Mouse (Mus musculus) liver, embryonic 13.5 days (tissue): ENCODE data around the gene Hmga1. TPM values are rescaled to one million over a fixed set of nuclear protein-coding genes. Genes with fewer than 3 reads are reported as not detected.

Source experiments
- ATAC-seq: fragments of 200-750 bp; cut with Nextera tagmentation; 2 replicates; pipeline ENCODE4 v1.8.0; 2017; ENCODE audit warnings: low read depth, mild to moderate bottlenecking, moderate number of reproducible peaks, moderate library complexity
- DNase-seq: peaks from one replicate; pipeline ENCODE4 v3.0.0; 2022
- H3K27ac ChIP-seq: fragments of 300-500 bp; sonication (generic); 2 replicates; pipeline ENCODE4 v1.5.1; 2015; ENCODE audit warnings: moderate library complexity, mild to moderate bottlenecking, inconsistent platforms
- H3K27me3 ChIP-seq: fragments of 300-500 bp; sonication (generic); 2 replicates; pipeline ENCODE4 v1.6.1; 2015; ENCODE audit warnings: mild to moderate bottlenecking, inconsistent platforms
- H3K36me3 ChIP-seq: fragments of 300-500 bp; sonication (generic); 2 replicates; pipeline ENCODE4 v1.6.1; 2015; ENCODE audit warnings: mild to moderate bottlenecking, inconsistent platforms
- H3K4me1 ChIP-seq: fragments of 300-500 bp; sonication (generic); replicated peaks from 2 replicates; pipeline ENCODE4 v1.6.1; 2015; ENCODE audit warnings: inconsistent platforms
- H3K4me2 ChIP-seq: fragments of 300-500 bp; sonication (generic); 2 replicates; pipeline ENCODE4 v1.6.1; 2015; ENCODE audit warnings: inconsistent platforms, mild to moderate bottlenecking, moderate library complexity
- H3K4me3 ChIP-seq: fragments of 300-500 bp; sonication (generic); replicated peaks from 2 replicates; pipeline ENCODE4 v1.5.1; 2015; ENCODE audit warnings: mild to moderate bottlenecking, inconsistent platforms
- H3K9ac ChIP-seq: fragments of 300-500 bp; sonication (generic); 2 replicates; pipeline ENCODE4 v1.6.1; 2015; ENCODE audit warnings: mild to moderate bottlenecking, inconsistent platforms
- H3K9me3 ChIP-seq: fragments of 300-500 bp; sonication (generic); replicated peaks from 2 replicates; pipeline ENCODE4 v1.6.1; 2016; ENCODE audit warnings: inconsistent platforms
- WGBS: fragments of 180-500 bp; shearing (Covaris S2); methylation state at CpG from one replicate; pipeline ENCODE4 v1.1.7; 2015; ENCODE audit not compliant: insufficient replicate concordance; 5-methylcytosine and 5-hydroxymethylcytosine counted together
- polyA plus RNA-seq: library from polyadenylated mRNA; unstranded; fragments of >200 nt; fragmentation: Nextera tagmentation; extraction: Ambion mirVana; gene quantifications from 2 replicates; pipeline ENCODE4 v1.2.1, GENCODE M21; 2015

Hmga1 gene
- polyA plus RNA-seq, 1 experiment from 2014 or later = 226 TPM

GRCm38 (mm10) chr17:27563771-27564244, 7.5 kb downstream of the Hmga1 start:
- H3K4me3 ChIP-seq = peak overlapping the region; percentile 70; the same call in 1 of the 2 replicates
- H3K4me2 ChIP-seq = peak overlapping the region; percentile 99
- no peak overlapping the region for H3K9ac ChIP-seq
- no peaks in the 10 kb centered on the region; the same call in 1 of the 2 replicates for H3K27me3 ChIP-seq
- no peaks in the 10 kb centered on the region for H3K9me3 ChIP-seq
- H3K27ac ChIP-seq = peak overlapping the region; percentile 79; the same call in 1 of the 2 replicates
- H3K36me3 ChIP-seq = peaks cover 37% of the 10 kb centered on the region
- ATAC-seq (no peak), DNase-seq (no peak)
- H3K4me1 ChIP-seq = peaks cover 74% of the 10 kb centered on the region
- 47% methylated on average over 7 of the region's 7 CpGs for WGBS

DNA sequence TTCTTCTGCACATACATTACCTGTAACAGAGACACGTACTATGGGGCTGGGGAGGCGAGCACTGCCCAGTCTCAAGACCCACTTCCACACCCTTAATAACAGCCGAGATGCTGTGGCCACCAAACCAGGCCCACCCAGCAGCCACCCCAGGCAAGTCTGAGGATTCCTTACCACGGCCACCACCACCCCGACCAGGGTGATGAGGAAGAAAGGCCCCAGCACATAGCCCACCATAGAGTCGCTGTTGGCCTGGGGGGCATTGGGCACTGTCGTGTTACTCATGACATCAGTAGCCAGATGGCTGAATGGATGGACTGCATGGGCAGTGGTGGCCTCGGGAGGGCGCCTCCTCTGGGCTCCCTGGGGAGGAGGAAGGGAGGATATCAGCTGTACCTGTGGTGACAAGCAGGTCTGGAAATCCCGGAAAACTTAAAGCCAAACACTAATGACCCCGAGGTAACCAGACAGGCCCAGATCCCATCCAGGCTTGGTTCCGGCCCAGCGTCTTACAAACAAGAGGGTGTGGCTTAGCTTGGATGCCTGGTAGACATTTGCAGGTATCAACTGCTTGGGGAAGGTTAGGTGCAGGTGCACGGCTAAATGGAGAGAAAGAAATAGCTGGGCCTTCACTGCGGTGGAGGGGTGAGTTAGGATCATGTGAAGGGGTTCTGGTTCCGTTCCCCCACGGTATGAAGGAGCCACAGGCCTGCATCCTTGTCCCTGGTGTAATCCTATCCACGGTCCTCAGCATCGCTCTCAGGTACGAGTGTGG, 8.3 kb downstream of the Hmga1 start:
- Histone ChIP-seq H3K4me2 (peak overlapping the region; percentile 99), H3K36me3 (peaks cover 32% of the 10 kb centered on the region), H3K4me1 (peaks cover 70% of the 10 kb centered on the region), H3K9me3 (no peaks in the 10 kb centered on the region), H3K27me3 (no peaks in the 10 kb centered on the region; the same call in 1 of the 2 replicates), H3K4me3 (peak overlapping the region; percentile 70), H3K27ac (peak overlapping the region; percentile 79), H3K9ac (peak overlapping the region; percentile 84)
- DNase-seq (peak; percentile 37), ATAC-seq (peak; percentile 12; the same call in 1 of the 2 replicates)
- 8% methylated on average over 20 of the region's 20 CpGs for WGBS

GRCm38 (mm10) chr17:27565163-27565941, 9.1 kb downstream of the Hmga1 start, which contains the start of gene AI413582:
AI413582 (minus strand) TSS chr17:27565756.
- Histone ChIP-seq H3K27me3 (no peaks in the 10 kb centered on the region; the same call in 1 of the 2 replicates), H3K4me3 (peak within 1 kb of the TSS; percentile 70), H3K4me2 (peak within 1 kb of the TSS; percentile 99), H3K9me3 (no peaks in the 10 kb centered on the region), H3K9ac (peak within 1 kb of the TSS; percentile 84), H3K27ac (peak within 1 kb of the TSS; percentile 79), H3K36me3 (peaks cover 25% of the 10 kb centered on the region), H3K4me1 (peaks cover 66% of the 10 kb centered on the region)
- ATAC-seq = peak; percentile 92
- DNase-seq = peak; percentile 94
- WGBS = under 1% methylated on average over 58 of the region's 58 CpGs

DNA sequence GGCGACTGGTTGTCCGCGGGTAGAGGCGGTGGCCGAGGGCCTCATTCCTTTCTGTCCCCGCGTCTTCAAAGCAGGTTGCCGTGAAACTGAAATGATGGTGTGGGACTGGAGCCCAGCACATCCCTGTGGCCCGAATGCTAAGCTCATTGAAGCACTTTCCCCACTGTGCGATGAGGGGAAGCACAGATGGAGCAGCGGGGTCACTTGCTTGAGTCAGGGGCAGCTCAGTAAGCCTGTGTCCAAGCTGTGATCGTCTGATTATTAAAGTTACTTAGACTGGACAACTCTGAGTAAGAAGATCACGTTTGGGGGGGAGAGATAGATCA, 9.6 kb downstream of the Hmga1 start:
- H3K9me3 ChIP-seq = no peaks in the 10 kb centered on the region
- no peak overlapping the region for H3K27ac ChIP-seq
- no peaks in the 10 kb centered on the region; the same call in 1 of the 2 replicates for H3K27me3 ChIP-seq
- H3K4me3 ChIP-seq = peak overlapping the region; percentile 70
- no peak; the same call in 1 of the 2 replicates for ATAC-seq
- peak overlapping the region; percentile 84 for H3K9ac ChIP-seq
- peaks cover 61% of the 10 kb centered on the region for H3K4me1 ChIP-seq
- no peak for DNase-seq
- H3K36me3 ChIP-seq = peaks cover 20% of the 10 kb centered on the region
- under 1% methylated on average over 13 of the region's 13 CpGs for WGBS
- H3K4me2 ChIP-seq = peak overlapping the region; percentile 99

DNA sequence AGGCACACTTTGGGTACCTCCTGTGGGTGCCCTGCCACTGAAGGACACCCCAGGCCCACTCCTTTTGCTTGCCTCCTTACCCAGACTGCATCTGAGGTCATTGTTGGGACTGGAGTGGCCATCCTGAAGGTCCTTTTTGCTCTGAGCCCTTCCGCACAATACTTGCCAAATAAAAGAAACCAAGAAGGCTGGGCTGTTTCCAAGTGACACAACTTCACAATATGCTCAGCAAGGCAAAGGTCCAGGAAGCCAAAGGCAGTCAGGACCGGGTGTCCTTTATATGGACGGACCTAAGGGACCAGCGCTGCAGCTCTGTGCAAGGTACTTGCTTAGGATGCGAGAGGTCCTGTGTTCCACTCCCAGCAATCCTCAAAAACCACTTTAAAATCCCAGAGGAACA, 11.9 kb downstream of the Hmga1 start:
- Histone ChIP-seq H3K27ac (no peak overlapping the region), H3K27me3 (no peaks in the 10 kb centered on the region; the same call in 1 of the 2 replicates), H3K36me3 (peaks cover 8% of the 10 kb centered on the region; the same call in 1 of the 2 replicates), H3K9me3 (no peaks in the 10 kb centered on the region), H3K4me3 (no peak overlapping the region), H3K9ac (no peak overlapping the region), H3K4me2 (no peak overlapping the region), H3K4me1 (peaks cover 53% of the 10 kb centered on the region)
- WGBS = 82% methylated on average over 5 of the region's 5 CpGs
- no peak for DNase-seq
- no peak for ATAC-seq

- H3K27me3 ChIP-seq = no peaks in the 10 kb centered on the region; the same call in 1 of the 2 replicates
- H3K4me1 ChIP-seq = peaks cover 54% of the 10 kb centered on the region
- WGBS = 62% methylated on average over 8 of the region's 8 CpGs
- peaks cover 6% of the 10 kb centered on the region for H3K36me3 ChIP-seq
- H3K4me3 ChIP-seq = no peak overlapping the region
- no peak overlapping the region for H3K4me2 ChIP-seq
- no peaks in the 10 kb centered on the region for H3K9me3 ChIP-seq
- H3K9ac ChIP-seq = no peak overlapping the region
- ATAC-seq = no peak
- no peak overlapping the region for H3K27ac ChIP-seq
- no peak for DNase-seq
Observed at GRCm38 (mm10) chr17:27571315-27571714, 15.0 kb downstream of the Hmga1 start.

DNA sequence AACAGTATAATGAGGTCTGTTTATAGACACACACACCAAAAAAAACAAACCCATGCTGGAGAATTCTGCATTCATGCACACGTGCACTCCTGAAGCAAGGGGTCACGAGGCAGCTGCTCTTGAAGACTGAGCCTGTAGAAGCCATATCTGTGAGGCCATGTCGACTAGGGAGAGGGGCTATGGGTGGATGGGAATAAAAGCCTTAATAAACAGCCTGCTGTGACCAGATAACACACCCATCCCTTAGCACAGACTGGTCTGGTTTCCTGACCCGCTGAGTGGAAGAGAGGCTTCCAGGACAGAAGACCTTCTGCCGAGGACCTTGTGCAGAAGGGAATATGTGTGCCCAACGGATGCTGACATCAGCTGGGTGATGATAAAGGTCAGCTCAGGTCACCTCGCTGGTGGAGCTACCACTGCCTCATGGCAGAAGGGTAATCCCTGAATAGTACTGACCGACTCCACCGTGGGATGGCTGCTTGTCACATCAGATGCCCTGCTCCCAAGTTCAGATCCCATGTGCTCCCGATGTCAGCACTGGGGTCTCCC, 17.5 kb downstream of the Hmga1 start:
- Histone ChIP-seq H3K4me2 (no peak overlapping the region), H3K9ac (0 out of 2 replicates have a peak overlapping the region, but pooled peaks have one; percentile 19), H3K36me3 (peaks cover 19% of the 10 kb centered on the region), H3K4me1 (peaks cover 51% of the 10 kb centered on the region), H3K27me3 (no peaks in the 10 kb centered on the region), H3K27ac (no peak overlapping the region), H3K9me3 (no peaks in the 10 kb centered on the region), H3K4me3 (no peak overlapping the region)
- DNase-seq (peak; percentile 51), ATAC-seq (peak; percentile 77)
- 29% methylated on average over 10 of the region's 10 CpGs for WGBS

GRCm38 (mm10) chr17:27574470-27575115, 18.3 kb downstream of the Hmga1 start:
- Histone ChIP-seq H3K9ac (no peak overlapping the region), H3K9me3 (no peaks in the 10 kb centered on the region), H3K27me3 (no peaks in the 10 kb centered on the region), H3K36me3 (peaks cover 26% of the 10 kb centered on the region), H3K4me3 (no peak overlapping the region), H3K27ac (no peak overlapping the region), H3K4me2 (no peak overlapping the region), H3K4me1 (peaks cover 50% of the 10 kb centered on the region)
- ATAC-seq (no peak), DNase-seq (no peak)
- 62% methylated on average over 16 of the region's 16 CpGs for WGBS

DNA sequence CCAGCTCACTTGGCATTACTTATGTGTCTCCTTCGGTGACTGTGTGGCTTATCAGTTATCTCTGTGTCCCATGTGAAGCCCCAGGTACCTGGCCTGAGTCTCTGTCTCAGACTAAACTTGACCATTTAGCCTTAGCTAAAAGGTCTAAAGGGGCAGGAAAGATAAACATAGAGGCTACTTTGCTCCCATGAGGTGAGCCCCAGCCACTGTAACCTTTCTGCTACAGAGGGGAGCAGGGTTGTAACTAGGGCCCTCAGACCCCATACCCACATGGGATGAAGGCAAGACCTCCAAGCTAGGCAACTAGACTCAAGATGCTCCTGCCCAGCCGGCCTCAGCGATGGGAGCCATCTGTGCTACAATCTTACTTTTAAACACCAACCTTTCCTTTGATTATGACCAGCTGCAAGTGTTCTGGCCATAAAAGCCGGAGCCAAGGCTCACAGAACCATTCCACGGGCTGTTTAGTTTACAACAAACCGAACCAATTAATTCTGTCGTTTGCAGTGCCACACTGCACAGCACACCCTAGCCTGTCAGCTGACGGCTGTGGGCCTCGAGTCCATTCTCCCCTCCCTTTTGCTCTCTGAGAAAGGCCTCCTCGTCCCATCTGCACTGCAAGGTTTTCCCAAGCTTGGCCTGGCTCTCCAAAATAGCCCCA, 18.9 kb downstream of the Hmga1 start:
- Histone ChIP-seq H3K27me3 (no peaks in the 10 kb centered on the region), H3K4me3 (no peak overlapping the region), H3K36me3 (peaks cover 33% of the 10 kb centered on the region), H3K9me3 (no peaks in the 10 kb centered on the region), H3K9ac (no peak overlapping the region), H3K4me2 (no peak overlapping the region), H3K4me1 (peaks cover 52% of the 10 kb centered on the region), H3K27ac (no peak overlapping the region)
- WGBS = 69% methylated on average over 10 of the region's 10 CpGs
- no peak for ATAC-seq
- no peak for DNase-seq

DNA sequence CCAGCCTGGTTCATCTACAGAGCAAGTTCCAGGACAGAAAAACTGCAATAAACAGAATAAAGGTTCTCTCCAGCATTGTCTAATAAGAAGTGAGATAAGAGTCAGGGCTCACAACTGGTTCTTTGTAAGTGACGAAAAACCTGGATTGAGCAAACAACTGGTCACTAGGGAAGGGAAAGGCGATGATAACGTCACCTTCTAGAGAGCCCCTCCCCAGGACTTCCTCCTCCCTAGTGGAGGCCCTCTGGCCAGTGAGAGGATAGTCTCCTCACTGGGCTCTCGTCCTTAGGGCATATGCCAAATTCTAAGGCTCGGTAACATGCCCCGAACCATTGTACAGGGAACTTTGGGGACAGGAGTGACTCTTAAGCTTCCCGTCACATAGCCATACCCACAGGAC, 19.8 kb downstream of the Hmga1 start:
- 66% methylated on average over 7 of the region's 7 CpGs for WGBS
- Histone ChIP-seq H3K4me1 (peaks cover 61% of the 10 kb centered on the region), H3K4me3 (no peak overlapping the region), H3K36me3 (peaks cover 40% of the 10 kb centered on the region), H3K9ac (no peak overlapping the region), H3K9me3 (no peaks in the 10 kb centered on the region), H3K27ac (no peak overlapping the region), H3K4me2 (no peak overlapping the region), H3K27me3 (no peaks in the 10 kb centered on the region)
- no peak for DNase-seq
- no peak for ATAC-seq
